Mouse (Mus musculus): ENCODE data around the gene Dapk3.
A peak's percentile ranks its signal among the peaks of the same experiment; 100 is the strongest.

Dapk3 gene

GRCm38 (mm10) chr10:81236471-81237268, 53.9 kb downstream of the Dapk3 start:
- no peak for DNase-seq (ENCODE audit: inconsistent age in 2 of 2, low spot score in 1 of 2)

GRCm38 (mm10) chr10:81238618-81239017, 55.8 kb downstream of the Dapk3 start:
- no peak for DNase-seq (ENCODE audit: inconsistent age in 2 of 2, low spot score in 1 of 2)

GRCm38 (mm10) chr10:81240876-81241275, 58.1 kb downstream of the Dapk3 start:
- DNase-seq (ENCODE audit: inconsistent age in 2 of 2, low spot score in 1 of 2), result peak; percentile 12 to 75

- DNase-seq (ENCODE audit: inconsistent age in 2 of 2, low spot score in 1 of 2), result no peak
Measured at GRCm38 (mm10) chr10:81242021-81242420, 59.2 kb downstream of the Dapk3 start.

Measured in adrenal gland, adult (tissue).